In genomic region chr3:121448029-121448468, GRCm38 (mm10) we compare ENCODE assay signal across 10 mouse cellular contexts. TPM values are rescaled to one million over a fixed set of nuclear protein-coding genes. Genes with fewer than 3 reads are reported as not detected.
A peak's percentile ranks its signal among the peaks of the same experiment; 100 is the strongest.
DNase-seq lines count a peak whose midpoint lies in the region; ATAC-seq and TF ChIP-seq lines count a peak whose summit lies in the region.
"Had no signal": no experiment of that assay in that cellular context is flagged by ENCODE, and none has a peak within 500 bp of the region (broad histone marks: within the 10 kb centered on the region; RNA-seq: fewer than 3 reads in every experiment).

No protein-coding gene starts in this region.

- TF ChIP-seq CTCF in Patski (IDR thresholded peaks at IDR 0.05), result no peak

- CTCF ChIA-PET in Patski (lab: Charles Lee), result interaction anchor here (0.6 to 1.3 kb wide), 7 partner anchors 9 to 139 kb away, joined by 3 to 5 read pairs (median 4); no protein-coding TSS in a partner anchor

- H3K4me1 ChIP-seq in heart, embryonic 10.5 days, result peaks cover 49% of the 10 kb centered on the region
- H3K4me1 ChIP-seq in hindbrain, embryonic 16.5 days (ENCODE audit: control insufficient read depth, insufficient read depth, low read depth, low read length), result peaks cover 17% of the 10 kb centered on the region
- H3K4me1 ChIP-seq in midbrain, embryonic 14.5 days (ENCODE audit: control insufficient read depth, insufficient read depth, low read length), result peaks cover 13% of the 10 kb centered on the region

- H3K36me3 ChIP-seq in heart, embryonic 10.5 days, result peaks cover 60% of the 10 kb centered on the region
- H3K36me3 ChIP-seq in hindbrain, embryonic 16.5 days (ENCODE audit: control insufficient read depth, insufficient read depth, low read length), result no peaks in the 10 kb centered on the region
- peaks cover 33% of the 10 kb centered on the region for H3K36me3 ChIP-seq in midbrain, embryonic 14.5 days (ENCODE audit: control insufficient read depth, insufficient read depth, low read length)

- no peaks in the 10 kb centered on the region for H3K27me3 ChIP-seq in heart, embryonic 10.5 days (ENCODE audit: insufficient read depth, poor library complexity, severe bottlenecking)
- no peaks in the 10 kb centered on the region for H3K27me3 ChIP-seq in Patski
- H3K27me3 ChIP-seq in hindbrain, embryonic 16.5 days (replicated peaks; ENCODE audit: control insufficient read depth, insufficient read depth, low read length), result no peaks in the 10 kb centered on the region
- H3K27me3 ChIP-seq in midbrain, embryonic 14.5 days (ENCODE audit: control insufficient read depth, insufficient read depth, low read length), result no peaks in the 10 kb centered on the region
- H3K27me3 ChIP-seq: liver, embryonic 15.5 days had no signal

- POLR2A ChIA-PET in Patski (lab: Charles Lee), result interaction anchor here (0.6 kb wide), 1 partner anchor 21 kb away, joined by 3 read pairs; no protein-coding TSS in a partner anchor

- H3K9ac ChIP-seq in hindbrain, embryonic 16.5 days (ENCODE audit: low read depth, low read length), result no peak overlapping the region
- H3K9ac ChIP-seq in midbrain, embryonic 14.5 days (replicated peaks; ENCODE audit: low read length), result no peak overlapping the region; the same call in 1 of the 2 replicates
- H3K9ac ChIP-seq: liver, embryonic 15.5 days had no signal

- H3K27ac ChIP-seq in heart, embryonic 10.5 days, result 0 out of 2 replicates have a peak overlapping the region, but pooled peaks have one; percentile 52
- H3K27ac ChIP-seq in hindbrain, embryonic 16.5 days (ENCODE audit: low read depth, low read length), result no peak overlapping the region
- H3K27ac ChIP-seq in midbrain, embryonic 14.5 days (replicated peaks; ENCODE audit: low read depth, low read length), result 0 out of 2 replicates have a peak overlapping the region, but pooled peaks have one; percentile 6
- H3K27ac ChIP-seq: liver, embryonic 15.5 days had no signal

- no peaks in the 10 kb centered on the region for H3K9me3 ChIP-seq in heart, embryonic 10.5 days
- no peaks in the 10 kb centered on the region for H3K9me3 ChIP-seq in hindbrain, embryonic 16.5 days (ENCODE audit: control insufficient read depth, low read length)
- no peaks in the 10 kb centered on the region for H3K9me3 ChIP-seq in midbrain, embryonic 14.5 days (ENCODE audit: control insufficient read depth, low read length)
- H3K9me3 ChIP-seq: liver, embryonic 15.5 days had no signal

- no peak for DNase-seq in heart, embryonic 10.5 days (ENCODE audit: low spot score)
- no peak for DNase-seq in heart, adult 9 months (ENCODE audit: low spot score in 2 of 2)
- peak; percentile 81 for DNase-seq in Patski (ENCODE audit: low read depth, low spot score)
- DNase-seq in midbrain, embryonic 14.5 days, result peak; percentile 55
- DNase-seq in frontal cortex, postnatal 25 days (ENCODE audit: low spot score in 2 of 2), result no peak
- no peak for DNase-seq in left cerebral cortex, adult 18-20 months (ENCODE audit: low spot score in 2 of 2)
- no peak for DNase-seq in adrenal gland, adult 8-10 months

- WGBS in heart, embryonic 10.5 days, result 55% methylated on average over 11 of the region's 11 CpGs
- WGBS in hindbrain, embryonic 16.5 days, result 26% methylated on average over 11 of the region's 11 CpGs
- WGBS in midbrain, embryonic 14.5 days, result 20% methylated on average over 11 of the region's 11 CpGs

- in situ Hi-C loops in Patski (cut with MboI; ENCODE audit: low pct_unique_long_range_greater_than_20kb), result no loop called here

- no peak overlapping the region for H3K4me3 ChIP-seq in heart, embryonic 10.5 days
- no peak overlapping the region for H3K4me3 ChIP-seq in hindbrain, embryonic 16.5 days (ENCODE audit: low read length)
- no peak overlapping the region for H3K4me3 ChIP-seq in midbrain, embryonic 14.5 days (replicated peaks; ENCODE audit: low read depth, low read length)
- H3K4me3 ChIP-seq: liver, embryonic 15.5 days; myocyte had no signal

- H3K4me2 ChIP-seq in hindbrain, embryonic 16.5 days (ENCODE audit: low read length), result 0 out of 2 replicates have a peak overlapping the region, but pooled peaks have one; percentile 4
- no peak overlapping the region for H3K4me2 ChIP-seq in midbrain, embryonic 14.5 days (ENCODE audit: low read length)
- H3K4me2 ChIP-seq: liver, embryonic 15.5 days had no signal

- ATAC-seq in Patski, result peak; percentile 41
- peak; percentile 24; the same call in 1 of the 2 replicates for ATAC-seq in hindbrain, embryonic 16.5 days
- peak; percentile 18; the same call in 1 of the 2 replicates for ATAC-seq in midbrain, embryonic 14.5 days (ENCODE audit: low FRiP score, low TSS enrichment)

RNA-seq across cellular contexts. Expression of gene Cnn3, which starts 21.8 kb away (rescaled TPM):
- polyA plus RNA-seq in heart, embryonic 10.5 days (2016; fragmentation: Nextera tagmentation; extraction: Ambion mirVana), result 493 and 655 TPM in 2 replicates
- 770 TPM for polyA plus RNA-seq in Patski (2021)
- 395 and 417 TPM in 2 replicates for polyA plus RNA-seq in hindbrain, embryonic 16.5 days (2015; fragmentation: Nextera tagmentation; extraction: Ambion mirVana)
- 417 and 560 TPM in 2 replicates for polyA plus RNA-seq in midbrain, embryonic 14.5 days (2014; fragmentation: Nextera tagmentation; extraction: Ambion mirVana)
- total RNA-seq in left cerebral cortex, adult 18-20 months (2021), result 10 to 100 TPM; 59.8 to 68.9 TPM
- total RNA-seq in adrenal gland, adult 8-10 months (2022), result 100 to 1,000 TPM; 268 to 287 (median 284) TPM

Comparison
In these comparisons a context has a peak if more than half of its experiments do, and no peak if none do; other contexts are left out.
1. DNase-seq: peak in Patski (single experiment) and midbrain, embryonic 14.5 days (single experiment); none in heart, embryonic 10.5 days (single experiment), heart, adult 9 months (0 of 2), frontal cortex, postnatal 25 days (0 of 2), left cerebral cortex, adult 18-20 months (0 of 2) and adrenal gland, adult 8-10 months (single experiment).
2. Peak in every context shown above with its lines, with median percentiles within 50 percentile points of each other: ATAC-seq.